Mouse (Mus musculus) G1E (cell line): ENCODE data around the gene D930048N14Rik. TPM values are rescaled to one million over a fixed set of nuclear protein-coding genes. Genes with fewer than 3 reads are reported as not detected.

Experiments
- ATAC-seq: 2 replicates; pipeline ENCODE4 v1.8.0; 2016; ENCODE audit warnings: mild to moderate bottlenecking; ENCODE audit not compliant: insufficient number of reproducible peaks, poor library complexity, low FRiP score, severe bottlenecking; ENCODE audit errors: extremely low read depth
- DNase-seq: peaks from one replicate; pipeline ENCODE4 v3.0.0; 2012; ENCODE audit warnings: low spot score
- H3K27me3 ChIP-seq: 2 replicates; pipeline ENCODE4 v1.6.1; 2012; ENCODE audit warnings: mild to moderate bottlenecking, low read length, inconsistent platforms; ENCODE audit not compliant: insufficient read depth
- H3K36me3 ChIP-seq: replicated peaks from 2 replicates; pipeline ENCODE3; 2012; ENCODE audit warnings: mild to moderate bottlenecking, inconsistent platforms
- H3K4me1 ChIP-seq: 2 replicates; pipeline ENCODE4 v1.6.1; 2012; ENCODE audit warnings: low read depth, low read length, inconsistent platforms, mixed read lengths; ENCODE audit not compliant: insufficient read depth
- H3K4me3 ChIP-seq: 2 replicates; pipeline ENCODE4 v1.5.1; 2012; ENCODE audit warnings: low read depth, mild to moderate bottlenecking, inconsistent platforms, low read length, moderate library complexity, mixed read lengths
- H3K9me3 ChIP-seq: replicated peaks from 2 replicates; pipeline ENCODE4 v1.6.1; 2012; ENCODE audit warnings: inconsistent platforms
- CTCF ChIP-seq: IDR thresholded peaks from 2 replicates; pipeline ENCODE4 v1.5.1; 2012; ENCODE audit warnings: low read depth, low read length, inconsistent platforms, mixed read lengths
- GATA1 ChIP-seq: IDR thresholded peaks from 2 replicates; pipeline ENCODE4 v1.6.1; 2012; ENCODE audit warnings: borderline replicate concordance, low read length, inconsistent platforms, mixed read lengths
- GATA2 ChIP-seq: IDR thresholded peaks from 2 replicates; pipeline ENCODE4 v1.6.1; 2012; ENCODE audit warnings: low read depth, low read length, inconsistent platforms, borderline replicate concordance
- POLR2AphosphoS5 ChIP-seq: IDR thresholded peaks from 2 replicates; pipeline ENCODE4 v1.6.1; 2012; ENCODE audit warnings: low read depth, low read length, inconsistent platforms; ENCODE audit not compliant: insufficient replicate concordance
- TAL1 ChIP-seq: conservative IDR thresholded peaks from 2 replicates; pipeline ENCODE4 v1.6.1; 2012; ENCODE audit warnings: low read depth, low read length, inconsistent platforms, mixed read lengths
- polyA plus RNA-seq: library from polyadenylated mRNA; stranded (reverse); fragments of >175 nt; gene quantifications from 2 replicates; pipeline ENCODE4 v1.2.3, GENCODE M21; 2012
- total RNA-seq, 2 experiments: library from RNA; stranded (forward) in 1 of 2; stranded (reverse) in 1 of 2; fragments of 200-1000 nt in 1 of 2; fragments of >200 nt in 1 of 2; fragmentation: Nextera tagmentation in 1 of 2; gene quantifications; 2 replicates each; pipeline ENCODE4 v1.2.3; 2014 to 2017

D930048N14Rik gene
- total and polyA plus RNA-seq, 3 experiments, result 0.05 TPM; not detected in 2

DNA sequence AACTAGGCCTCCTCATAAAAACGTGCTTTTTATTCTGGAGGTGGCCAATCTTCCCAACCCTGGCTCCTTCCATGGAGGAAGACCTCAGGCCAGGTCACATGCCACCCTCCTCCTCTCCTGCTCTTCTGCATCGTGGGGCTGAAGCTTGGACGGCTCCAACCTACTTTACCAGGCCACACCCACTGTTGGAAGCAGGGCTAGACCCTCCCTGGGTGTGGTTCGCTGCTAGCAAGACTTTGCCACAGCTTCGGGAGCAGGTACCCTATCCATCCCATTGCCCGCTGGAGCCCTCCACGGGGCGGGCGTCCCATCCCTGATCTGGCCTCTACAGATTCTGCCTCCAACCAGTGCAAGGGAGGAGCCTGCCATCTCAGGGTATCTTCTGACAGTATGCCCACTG lies 7.6 kb upstream of the D930048N14Rik start:
- TF ChIP-seq CTCF (no peak), GATA1 (no peak), TAL1 (no peak), POLR2AphosphoS5 (no peak), GATA2 (no peak)
- H3K4me1 ChIP-seq, result peaks cover 22% of the 10 kb centered on the region
- no peak overlapping the region for H3K4me3 ChIP-seq
- no peaks in the 10 kb centered on the region for H3K9me3 ChIP-seq
- H3K36me3 ChIP-seq, result no peaks in the 10 kb centered on the region
- DNase-seq (no peak), ATAC-seq (no peak)
- peaks cover 68% of the 10 kb centered on the region for H3K27me3 ChIP-seq

DNA sequence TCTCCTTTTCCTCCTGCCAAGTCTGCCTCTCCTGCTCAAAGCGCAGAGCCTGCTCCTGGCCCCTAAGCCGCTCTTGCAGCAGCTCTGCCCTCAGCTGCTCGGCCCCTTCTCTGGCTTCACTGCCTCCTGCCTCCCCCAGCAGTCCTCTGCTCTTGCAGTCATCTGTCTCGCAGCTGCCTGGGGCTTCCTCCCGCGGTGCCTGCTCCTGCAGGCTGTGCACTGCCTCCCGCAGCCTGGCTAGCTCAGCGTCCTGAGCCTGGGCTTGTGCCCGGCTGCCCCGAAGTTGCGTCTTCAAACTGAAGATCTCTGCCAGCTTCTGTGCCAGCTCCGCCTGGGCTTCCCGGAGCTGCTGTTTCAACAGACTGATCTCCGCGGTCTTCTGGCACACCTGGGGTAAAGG lies 7.0 kb upstream of the D930048N14Rik start:
- Histone ChIP-seq H3K36me3 (no peaks in the 10 kb centered on the region), H3K9me3 (no peaks in the 10 kb centered on the region), H3K27me3 (peaks cover 74% of the 10 kb centered on the region), H3K4me1 (peaks cover 21% of the 10 kb centered on the region), H3K4me3 (no peak overlapping the region)
- DNase-seq (no peak), ATAC-seq (no peak)
- no peak for TF ChIP-seq POLR2AphosphoS5
- no peak for TF ChIP-seq TAL1
- TF ChIP-seq GATA2, result no peak
- no peak for TF ChIP-seq CTCF
- no peak for TF ChIP-seq GATA1

DNA sequence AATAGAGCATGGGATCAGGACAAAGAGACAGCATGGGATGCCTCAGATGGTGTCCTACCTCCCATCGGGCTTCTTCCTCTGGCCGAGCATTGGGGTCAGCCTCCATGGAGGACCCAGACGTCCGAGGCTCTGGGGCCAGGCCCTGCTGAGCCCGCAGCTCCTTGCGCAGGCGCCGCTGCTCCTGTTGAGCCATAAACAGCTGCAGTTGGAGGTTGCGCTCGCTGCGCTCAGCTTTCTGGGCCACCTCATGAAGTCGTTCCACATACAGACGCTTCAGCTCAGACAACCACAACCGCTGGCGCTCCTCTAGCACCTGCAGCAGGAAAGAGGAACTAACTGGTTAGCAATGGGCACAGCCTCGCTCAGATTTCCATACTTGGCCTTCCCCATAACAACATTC lies 6.5 kb upstream of the D930048N14Rik start:
- Histone ChIP-seq H3K36me3 (no peaks in the 10 kb centered on the region), H3K4me1 (peaks cover 21% of the 10 kb centered on the region)
- ATAC-seq, result no peak

DNA sequence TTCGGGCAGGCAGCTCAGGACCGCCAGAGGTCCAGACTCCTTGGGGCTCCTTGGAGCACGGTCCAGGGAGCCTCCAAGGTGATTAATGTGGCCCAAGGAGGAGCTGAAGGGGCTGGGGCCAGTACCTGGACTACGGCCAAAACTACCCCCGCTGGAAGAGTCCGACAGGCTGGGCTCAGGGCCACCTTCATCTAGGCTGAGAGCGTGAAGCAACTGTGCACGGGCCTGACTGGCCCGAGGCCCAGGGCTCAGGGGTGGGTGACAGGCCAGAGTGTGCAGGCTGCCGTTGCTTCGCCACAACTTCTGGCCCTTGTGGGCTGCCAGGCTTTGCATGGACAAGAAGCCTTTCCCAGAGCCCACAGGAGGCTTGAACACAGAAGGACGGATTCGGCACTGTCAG lies 5.5 kb upstream of the D930048N14Rik start:
- Histone ChIP-seq H3K27me3 (peaks cover 85% of the 10 kb centered on the region), H3K4me3 (no peak overlapping the region), H3K36me3 (no peaks in the 10 kb centered on the region), H3K9me3 (peaks cover 3% of the 10 kb centered on the region; the same call in 1 of the 2 replicates), H3K4me1 (peaks cover 24% of the 10 kb centered on the region)
- ATAC-seq, result no peak
- DNase-seq, result no peak
- TF ChIP-seq TAL1 (no peak), GATA1 (no peak), POLR2AphosphoS5 (no peak), GATA2 (no peak), CTCF (no peak)

More for the DNA sequence above, 6.5 kb upstream of the D930048N14Rik start:
- DNase-seq, result no peak
- no peak for TF ChIP-seq POLR2AphosphoS5
- no peak for TF ChIP-seq GATA2
- no peak for TF ChIP-seq GATA1
- no peak for TF ChIP-seq CTCF
- no peak for TF ChIP-seq TAL1
- no peak overlapping the region for H3K4me3 ChIP-seq
- H3K27me3 ChIP-seq, result peaks cover 78% of the 10 kb centered on the region
- no peaks in the 10 kb centered on the region for H3K9me3 ChIP-seq

DNA sequence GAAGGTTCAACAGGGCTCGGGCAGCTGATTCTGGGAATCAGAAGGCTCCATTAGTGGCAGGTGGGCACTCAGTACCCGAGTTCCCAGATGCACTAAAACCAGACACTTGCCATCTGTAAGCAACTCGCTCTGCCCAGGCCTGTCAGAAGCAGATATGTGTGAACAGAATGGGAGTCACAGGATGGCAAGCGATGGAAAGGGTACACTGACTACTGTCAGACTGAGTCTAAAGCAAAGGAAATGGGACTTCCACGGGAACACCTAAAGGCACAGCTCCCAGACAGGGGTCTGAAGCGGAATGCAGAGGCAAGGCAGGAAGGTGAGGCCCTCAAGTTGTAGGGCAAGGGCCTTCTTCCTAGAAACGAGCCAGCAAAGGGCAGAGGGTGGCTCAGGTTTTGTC lies 4.5 kb upstream of the D930048N14Rik start:
- Histone ChIP-seq H3K27me3 (peaks cover 88% of the 10 kb centered on the region), H3K4me1 (peaks cover 30% of the 10 kb centered on the region)
- ATAC-seq, result no peak

DNA sequence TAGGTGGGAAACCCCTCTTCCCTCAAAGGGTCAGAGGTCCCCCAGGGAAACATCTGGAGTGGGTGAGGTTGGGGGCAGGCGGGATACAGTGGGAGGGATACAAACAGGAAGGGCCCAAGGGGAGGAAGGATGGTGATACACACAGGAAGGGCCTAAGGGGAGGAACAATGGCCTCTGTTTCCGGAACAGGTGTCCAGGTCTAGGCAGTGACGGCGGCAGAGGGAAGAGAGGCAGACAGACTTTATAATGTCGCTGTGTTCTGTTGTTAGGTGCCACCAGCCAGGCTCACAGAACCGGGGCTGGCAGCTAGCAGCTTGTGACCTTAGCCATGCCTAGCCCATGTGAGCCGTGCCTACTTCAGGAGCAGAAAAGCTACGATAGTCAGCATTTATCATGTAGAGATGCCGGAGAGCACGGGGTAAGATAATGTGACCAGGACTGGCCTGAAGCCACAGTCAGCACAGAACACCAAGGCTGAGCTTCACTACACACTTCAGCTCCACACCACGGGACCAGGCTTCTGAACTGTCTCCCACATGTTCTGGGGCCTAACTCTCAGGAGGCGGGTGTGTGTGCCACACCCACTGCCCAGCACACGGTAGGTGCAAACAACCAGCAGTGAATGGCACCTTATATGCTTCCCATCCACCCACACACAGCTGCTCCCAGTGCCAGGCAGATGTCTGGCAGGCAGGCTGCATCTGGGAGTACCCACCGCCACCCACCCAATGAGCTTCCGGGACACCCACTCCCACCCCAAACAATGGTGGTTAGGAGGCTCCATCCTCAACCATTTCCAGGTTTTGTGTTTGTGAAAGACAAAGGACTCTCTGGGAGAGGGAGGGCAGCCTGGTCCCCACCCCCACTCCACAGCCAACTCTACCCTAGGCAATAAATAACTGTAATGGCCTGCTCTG lies 3.7 kb upstream of the D930048N14Rik start:
- H3K36me3 ChIP-seq, result no peaks in the 10 kb centered on the region
- peaks cover 84% of the 10 kb centered on the region for H3K27me3 ChIP-seq
- TF ChIP-seq GATA1, result no peak
- TF ChIP-seq POLR2AphosphoS5, result no peak
- TF ChIP-seq TAL1, result no peak
- TF ChIP-seq GATA2, result no peak
- no peak for TF ChIP-seq CTCF
- ATAC-seq (no peak), DNase-seq (no peak)
- H3K9me3 ChIP-seq, result peaks cover 9% of the 10 kb centered on the region
- H3K4me1 ChIP-seq, result peaks cover 30% of the 10 kb centered on the region
- H3K4me3 ChIP-seq, result no peak overlapping the region

More for the DNA sequence above, 4.5 kb upstream of the D930048N14Rik start:
- peaks cover 9% of the 10 kb centered on the region for H3K9me3 ChIP-seq
- no peak for DNase-seq
- no peak overlapping the region for H3K4me3 ChIP-seq
- no peaks in the 10 kb centered on the region for H3K36me3 ChIP-seq
- TF ChIP-seq CTCF (no peak), GATA2 (no peak), POLR2AphosphoS5 (no peak), GATA1 (no peak), TAL1 (no peak)
